Mouse (Mus musculus) lung, embryonic 14.5 days (tissue): ENCODE results near the gene Usp5. TPM values are rescaled to one million over a fixed set of nuclear protein-coding genes. Genes with fewer than 3 reads are reported as not detected.
"Not testable (repeated sequence)": the region's sequence is repeated elsewhere in the genome, so short reads cannot be mapped to it uniquely, and the experiment has no call there.

Experiments
- ATAC-seq: fragments of 200-750 bp; cut with Nextera tagmentation; 2 replicates; pipeline ENCODE4 v1.8.0; 2017; ENCODE audit warnings: mild to moderate bottlenecking, moderate TSS enrichment, moderate library complexity; ENCODE audit not compliant: insufficient read depth
- DNase-seq: peaks from one replicate; pipeline ENCODE4 v3.0.0-alpha.2; 2015
- H3K27ac ChIP-seq: fragments of 300-500 bp; sonication (generic); 2 replicates; pipeline ENCODE4 v1.5.1; 2014; ENCODE audit warnings: low read depth, mild to moderate bottlenecking, moderate library complexity
- H3K27me3 ChIP-seq: fragments of 300-500 bp; sonication (generic); 2 replicates; pipeline ENCODE4 v1.6.1; 2014; ENCODE audit warnings: low read length, control low read depth; ENCODE audit not compliant: insufficient read depth
- H3K36me3 ChIP-seq: fragments of 300-500 bp; sonication (generic); 2 replicates; pipeline ENCODE4 v1.6.1; 2014; ENCODE audit warnings: control low read depth; ENCODE audit not compliant: insufficient read depth
- H3K4me1 ChIP-seq: fragments of 300-500 bp; sonication (generic); 2 replicates; pipeline ENCODE4 v1.6.1; 2014; ENCODE audit warnings: antibody characterized with exemption, control low read depth; ENCODE audit not compliant: insufficient read depth
- H3K4me2 ChIP-seq: fragments of 300-500 bp; sonication (generic); 2 replicates; pipeline ENCODE4 v1.6.1; 2014; ENCODE audit warnings: mild to moderate bottlenecking
- H3K4me3 ChIP-seq: fragments of 300-500 bp; sonication (generic); 2 replicates; pipeline ENCODE4 v1.5.1; 2014; ENCODE audit warnings: low read depth, low read length
- H3K9ac ChIP-seq: fragments of 300-500 bp; sonication (generic); 2 replicates; pipeline ENCODE4 v1.6.1; 2014
- H3K9me3 ChIP-seq: fragments of 300-500 bp; sonication (generic); 2 replicates; pipeline ENCODE4 v1.6.1; 2016; ENCODE audit warnings: low read depth, low read length, control low read depth
- CTCF ChIP-seq: IDR thresholded peaks from 2 replicates; pipeline ENCODE4 v1.5.1; 2016; ENCODE audit warnings: antibody characterized with exemption, low read depth
- WGBS: fragments of 180-500 bp; shearing (Covaris S2); extraction: QIAGEN DNeasy Blood & Tissue Kit; methylation state at CpG from one replicate; pipeline ENCODE4 v1.1.7; 2014; 5-methylcytosine and 5-hydroxymethylcytosine counted together
- polyA plus RNA-seq: library from polyadenylated mRNA; unstranded; fragments of >200 nt; fragmentation: Nextera tagmentation; extraction: Ambion mirVana; gene quantifications from 2 replicates; pipeline ENCODE4 v1.2.1, GENCODE M21; 2014

Gene Usp5
- polyA plus RNA-seq, 1 experiment from 2014 or later: 143 TPM

DNA sequence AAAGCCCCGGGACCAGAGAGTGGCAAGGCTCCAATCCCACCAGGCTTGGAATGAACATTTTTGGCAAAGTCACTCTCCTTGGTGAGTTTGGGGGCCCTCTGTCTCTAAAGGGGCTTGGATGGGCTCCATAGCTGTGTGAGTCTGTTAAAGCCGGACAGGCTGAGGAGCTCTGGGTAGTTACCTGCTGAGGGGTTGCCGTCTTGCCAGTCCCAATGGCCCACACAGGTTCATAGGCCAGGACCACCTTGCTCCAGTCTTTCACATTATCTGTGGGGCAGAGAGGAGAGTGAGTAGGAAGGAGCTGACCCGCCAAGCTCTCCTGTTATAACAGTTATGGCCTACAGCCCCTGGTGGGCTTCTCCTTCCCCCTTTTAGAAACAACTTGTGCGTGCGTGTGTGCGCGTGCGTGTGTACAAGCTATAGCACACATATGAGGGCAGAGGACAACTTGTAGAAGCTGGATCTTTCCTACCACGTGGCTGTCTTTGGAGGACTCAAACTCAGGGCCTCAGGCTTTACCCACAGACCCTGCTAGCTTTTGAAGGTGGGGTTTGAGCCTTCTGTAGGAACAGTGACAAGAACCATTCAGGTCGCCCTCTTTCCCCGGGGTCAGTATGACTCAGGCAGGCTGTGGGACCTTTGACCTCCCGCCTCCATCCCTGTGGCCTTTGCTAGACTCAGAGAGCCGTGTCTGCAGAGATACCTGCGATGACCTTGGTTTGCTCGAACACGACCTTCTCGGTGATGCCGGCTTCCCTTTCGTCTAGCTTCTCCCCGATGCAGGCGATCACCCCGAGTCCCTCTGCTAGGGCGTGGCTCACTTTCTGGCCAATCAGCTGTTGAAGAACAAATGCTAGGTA is 17.4 kb downstream of the Usp5 start:
- H3K9ac ChIP-seq: peak overlapping the region; percentile 85
- no peaks in the 10 kb centered on the region for H3K27me3 ChIP-seq
- WGBS: 70% methylated on average over 24 of the region's 24 CpGs
- no peak for ATAC-seq
- H3K27ac ChIP-seq: no peak overlapping the region
- peak overlapping the region; percentile 64 for H3K4me2 ChIP-seq
- DNase-seq: no peak
- H3K4me3 ChIP-seq: peak overlapping the region; percentile 76
- H3K9me3 ChIP-seq: no peaks in the 10 kb centered on the region
- H3K4me1 ChIP-seq: peaks cover 18% of the 10 kb centered on the region
- TF ChIP-seq CTCF: no peak
- H3K36me3 ChIP-seq: peaks cover 47% of the 10 kb centered on the region

- Histone ChIP-seq H3K4me1 (peaks cover 18% of the 10 kb centered on the region), H3K9me3 (no peaks in the 10 kb centered on the region), H3K27me3 (no peaks in the 10 kb centered on the region), H3K9ac (no peak overlapping the region), H3K36me3 (peaks cover 41% of the 10 kb centered on the region), H3K4me3 (no peak overlapping the region), H3K4me2 (no peak overlapping the region), H3K27ac (no peak overlapping the region)
- WGBS: 76% methylated on average over 4 of the region's 4 CpGs
- ATAC-seq: no peak
- no peak for TF ChIP-seq CTCF
- no peak for DNase-seq
Measured at GRCm38 (mm10) chr6:124811403-124811665, 17.9 kb downstream of the Usp5 start.

GRCm38 (mm10) chr6:124810566-124811402 is 18.5 kb downstream of the Usp5 start:
- 77% methylated on average over 11 of the region's 11 CpGs for WGBS
- H3K4me3 ChIP-seq: 0 out of 2 replicates have a peak overlapping the region, but pooled peaks have one; percentile 1
- not testable (repeated sequence) for H3K9me3 ChIP-seq

GRCm38 (mm10) chr6:124809775-124810538 is 19.3 kb downstream of the Usp5 start:
- ATAC-seq (no peak; the same call in 1 of the 2 replicates), DNase-seq (no peak)
- no peak for TF ChIP-seq CTCF
- Histone ChIP-seq H3K4me2 (peak overlapping the region; percentile 98), H3K36me3 (peaks cover 28% of the 10 kb centered on the region), H3K27me3 (no peaks in the 10 kb centered on the region), H3K9ac (peak overlapping the region; percentile 68), H3K4me3 (peak overlapping the region; percentile 59), H3K9me3 (no peaks in the 10 kb centered on the region), H3K4me1 (peaks cover 21% of the 10 kb centered on the region), H3K27ac (peak overlapping the region; percentile 90)
- WGBS: 36% methylated on average over 14 of the region's 14 CpGs

More at GRCm38 (mm10) chr6:124810566-124811402, 18.5 kb downstream of the Usp5 start:
- Histone ChIP-seq H3K4me1 (peaks cover 21% of the 10 kb centered on the region), H3K36me3 (peaks cover 35% of the 10 kb centered on the region)
- H3K27me3 ChIP-seq, DNase-seq, ATAC-seq, H3K9ac ChIP-seq, H3K27ac ChIP-seq, H3K4me2 ChIP-seq: not testable (repeated sequence)

DNA sequence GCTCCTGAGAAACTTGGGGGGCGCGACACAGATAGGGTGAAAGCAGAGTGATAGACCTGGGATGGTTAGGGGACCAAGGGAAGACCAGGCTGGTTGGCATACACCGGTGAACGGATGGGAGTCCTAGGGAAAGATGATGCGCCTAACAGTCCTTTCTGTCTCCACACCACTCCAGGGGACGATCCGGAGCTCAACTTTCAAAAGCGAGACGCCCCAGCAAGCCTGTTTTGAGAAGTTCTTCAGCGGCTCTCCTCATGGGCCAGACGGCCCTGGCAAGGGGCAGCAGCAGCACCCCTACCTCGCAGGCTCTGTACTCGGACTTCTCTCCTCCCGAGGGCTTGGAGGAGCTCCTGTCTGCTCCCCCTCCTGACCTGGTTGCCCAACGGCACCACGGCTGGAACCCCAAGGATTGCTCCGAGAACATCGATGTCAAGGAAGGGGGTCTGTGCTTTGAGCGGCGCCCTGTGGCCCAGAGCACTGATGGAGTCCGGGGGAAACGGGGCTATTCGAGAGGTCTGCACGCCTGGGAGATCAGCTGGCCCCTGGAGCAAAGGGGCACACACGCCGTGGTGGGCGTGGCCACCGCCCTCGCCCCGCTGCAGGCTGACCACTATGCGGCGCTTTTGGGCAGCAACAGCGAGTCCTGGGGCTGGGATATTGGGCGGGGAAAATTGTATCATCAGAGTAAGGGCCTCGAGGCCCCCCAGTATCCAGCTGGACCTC is 20.1 kb downstream of the Usp5 start:
- no peaks in the 10 kb centered on the region for H3K27me3 ChIP-seq
- peak overlapping the region; percentile 98 for H3K4me2 ChIP-seq
- H3K36me3 ChIP-seq: peaks cover 28% of the 10 kb centered on the region
- H3K4me3 ChIP-seq: peak overlapping the region; percentile 59
- WGBS: under 1% methylated on average over 35 of the region's 35 CpGs
- no peaks in the 10 kb centered on the region for H3K9me3 ChIP-seq
- H3K27ac ChIP-seq: peak overlapping the region; percentile 90
- peak overlapping the region; percentile 68 for H3K9ac ChIP-seq
- H3K4me1 ChIP-seq: peaks cover 15% of the 10 kb centered on the region; the same call in 1 of the 2 replicates
- DNase-seq (peak; percentile 93), ATAC-seq (peak; percentile 3)
- TF ChIP-seq CTCF: peak; percentile 83

- ATAC-seq: peak; percentile 48
- no peak for TF ChIP-seq CTCF
- DNase-seq: peak; percentile 88
- Histone ChIP-seq H3K36me3 (peaks cover 28% of the 10 kb centered on the region), H3K27me3 (no peaks in the 10 kb centered on the region), H3K9ac (peak within 1 kb of the TSS; percentile 68), H3K4me2 (peak within 1 kb of the TSS; percentile 98), H3K9me3 (no peaks in the 10 kb centered on the region), H3K4me3 (peak within 1 kb of the TSS; percentile 59), H3K4me1 (peaks cover 15% of the 10 kb centered on the region; the same call in 1 of the 2 replicates), H3K27ac (peak within 1 kb of the TSS; percentile 90)
- WGBS: 2% methylated on average over 29 of the region's 29 CpGs
Measured at GRCm38 (mm10) chr6:124808358-124809012, 20.8 kb downstream of the Usp5 start, which contains the start of gene Spsb2. TSS of gene Spsb2 (plus strand) at chr6:124808661.
